Mouse (Mus musculus) heart, postnatal 0 days (tissue): ENCODE data around the gene Nkd1.

Experiments used
- CTCF ChIP-seq: IDR thresholded peaks from 2 replicates; pipeline ENCODE4 v1.5.1; 2016; ENCODE audit warnings: antibody characterized with exemption, control low read depth, low read depth
- EP300 ChIP-seq: IDR thresholded peaks from 2 replicates; pipeline ENCODE4 v1.6.1; 2016; ENCODE audit warnings: antibody characterized with exemption, low read depth

- TF ChIP-seq CTCF (no peak), EP300 (no peak)
These were observed 34.5 kb downstream of the Nkd1 start for GRCm38 (mm10) chr8:88555669-88556068.
